Mouse (Mus musculus) testis, postnatal 10 days (tissue): ENCODE data around the gene Thbs3.

Experiments
- DNase-seq: peaks from one replicate; pipeline ENCODE4 v3.0.0; 2021; ENCODE audit warnings: low spot score

Gene Thbs3

DNA sequence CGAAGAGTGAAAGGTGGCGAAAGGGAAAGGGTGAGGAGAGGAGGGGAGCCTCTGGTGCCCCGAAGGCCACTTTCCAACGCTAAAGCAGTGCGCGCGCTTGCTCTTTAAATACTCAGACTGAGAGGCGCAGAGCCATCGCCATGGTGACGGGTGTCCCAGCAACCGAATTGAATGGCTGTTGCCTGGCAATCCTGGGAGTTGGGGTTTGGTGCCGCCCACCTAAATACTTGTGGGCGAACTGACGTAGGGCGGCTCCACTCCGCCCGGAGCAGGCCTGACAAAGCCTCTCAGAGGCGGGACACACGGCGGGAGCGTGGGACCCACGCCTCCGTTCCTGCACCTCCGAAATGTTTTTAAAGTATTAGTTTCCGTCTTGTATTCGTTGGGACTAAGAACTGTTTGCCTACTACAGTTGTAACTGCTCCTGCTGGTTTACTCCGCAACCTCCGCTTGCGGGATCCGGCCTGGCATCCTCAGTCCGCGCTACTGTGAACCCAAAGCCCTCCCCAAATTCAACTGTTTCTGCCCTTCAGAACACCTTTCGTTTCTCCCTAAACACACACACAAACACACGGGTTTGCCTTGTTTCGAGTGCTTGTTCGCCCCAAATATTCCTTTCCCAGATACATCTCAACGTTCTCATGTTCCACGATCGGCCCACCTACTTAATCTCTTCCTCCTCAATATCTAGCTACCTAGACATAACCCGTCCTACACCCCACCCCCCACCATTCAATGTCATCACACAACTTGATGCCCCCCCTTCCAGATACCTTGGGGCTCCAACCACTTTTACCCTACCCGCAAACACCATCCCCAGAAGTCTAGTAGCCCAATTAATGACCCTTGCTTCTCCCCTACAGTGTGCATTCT is 12.6 kb downstream of the Thbs3 start:
- DNase-seq = peak; percentile 88

DNA sequence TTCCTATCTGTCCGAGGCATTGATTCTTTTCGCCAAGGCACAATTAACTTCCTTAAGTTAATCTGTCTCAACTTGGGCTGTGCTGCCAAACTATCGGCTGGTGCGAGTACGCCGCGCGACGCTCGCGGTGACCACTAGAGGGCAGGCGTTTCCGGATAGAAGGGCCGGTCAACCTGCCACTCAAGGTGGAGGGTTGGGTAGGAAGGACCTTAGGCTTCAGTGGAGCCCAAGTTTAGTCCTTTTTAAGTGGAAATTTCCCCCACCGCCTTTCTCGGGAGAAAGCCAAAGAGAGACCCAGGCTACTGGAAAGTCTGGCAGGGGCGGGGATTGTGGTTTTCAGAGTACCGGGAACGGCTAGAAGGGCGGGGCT is 13.2 kb downstream of the Thbs3 start:
- DNase-seq = peak; percentile 93

DNA sequence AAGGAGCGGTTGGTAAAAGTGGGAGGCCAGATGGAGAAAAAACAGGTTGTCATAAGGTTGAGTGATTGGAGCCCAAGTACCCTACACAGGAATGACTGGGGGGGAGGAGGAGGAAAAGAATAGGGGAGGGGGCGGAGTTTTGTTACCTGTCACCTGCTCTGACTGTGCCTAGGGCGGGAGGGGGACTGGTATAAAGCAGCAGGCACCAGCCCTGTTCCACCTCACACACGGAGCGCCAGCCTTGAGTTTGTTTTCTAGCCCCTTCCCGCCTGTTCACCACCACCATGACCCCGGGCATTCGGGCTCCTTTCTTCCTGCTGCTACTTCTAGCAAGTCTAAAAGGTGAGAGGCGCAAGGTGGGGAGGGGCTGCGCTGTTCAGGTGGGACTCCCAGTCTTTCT is 13.9 kb downstream of the Thbs3 start, which contains the start of gene Muc1:
Gene Muc1 (plus strand): TSS at position 222 of the 400 bp plus-strand sequence.
- DNase-seq = no peak

DNA sequence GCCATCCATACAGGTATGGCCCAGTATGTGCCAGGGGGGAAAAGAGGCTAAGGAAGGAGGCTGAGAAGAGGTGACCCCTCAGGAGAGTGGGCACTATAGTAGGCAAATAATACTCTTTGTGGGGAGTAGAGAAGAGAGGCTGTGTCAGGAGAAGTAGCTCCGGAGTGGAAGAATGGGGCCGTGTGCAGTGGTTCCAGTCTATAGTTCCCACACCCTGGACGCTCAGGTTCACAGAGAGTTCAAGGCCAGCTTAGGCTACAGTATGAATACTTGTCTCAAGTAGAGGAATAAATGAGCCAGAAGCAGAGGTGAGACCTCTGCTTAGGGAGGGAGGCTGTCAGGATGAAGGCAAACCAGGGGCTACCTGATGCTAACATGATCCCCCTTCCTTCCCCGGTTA is 14.3 kb downstream of the Thbs3 start:
- DNase-seq = no peak

DNA sequence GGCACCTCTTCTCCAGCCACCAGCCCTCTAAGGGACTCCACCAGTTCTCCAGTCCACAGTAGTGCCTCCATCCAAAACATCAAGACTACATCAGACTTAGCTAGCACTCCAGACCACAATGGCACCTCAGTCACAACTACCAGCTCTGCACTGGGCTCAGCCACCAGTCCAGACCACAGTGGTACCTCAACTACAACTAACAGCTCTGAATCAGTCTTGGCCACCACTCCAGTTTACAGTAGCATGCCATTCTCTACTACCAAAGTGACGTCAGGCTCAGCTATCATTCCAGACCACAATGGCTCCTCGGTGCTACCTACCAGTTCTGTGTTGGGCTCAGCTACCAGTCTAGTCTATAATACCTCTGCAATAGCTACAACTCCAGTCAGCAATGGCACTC is 15.6 kb downstream of the Thbs3 start:
- DNase-seq = no peak

DNA sequence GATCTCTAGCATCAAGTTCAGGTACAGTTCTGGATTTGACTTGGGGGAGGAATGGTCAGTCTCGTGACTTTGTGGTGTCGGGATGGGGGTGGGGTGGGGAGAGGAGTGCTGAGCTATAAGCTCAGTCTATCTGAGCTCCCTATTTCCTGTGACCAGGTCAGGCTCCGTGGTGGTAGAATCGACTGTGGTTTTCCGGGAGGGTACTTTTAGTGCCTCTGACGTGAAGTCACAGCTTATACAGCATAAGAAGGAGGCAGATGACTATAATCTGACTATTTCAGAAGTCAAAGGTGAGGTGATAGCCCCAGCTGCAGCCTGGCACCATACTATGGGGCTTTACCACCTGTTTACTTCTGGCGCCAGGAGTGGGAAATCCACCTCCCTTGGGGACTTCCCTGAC is 16.4 kb downstream of the Thbs3 start:
- no peak for DNase-seq

DNA sequence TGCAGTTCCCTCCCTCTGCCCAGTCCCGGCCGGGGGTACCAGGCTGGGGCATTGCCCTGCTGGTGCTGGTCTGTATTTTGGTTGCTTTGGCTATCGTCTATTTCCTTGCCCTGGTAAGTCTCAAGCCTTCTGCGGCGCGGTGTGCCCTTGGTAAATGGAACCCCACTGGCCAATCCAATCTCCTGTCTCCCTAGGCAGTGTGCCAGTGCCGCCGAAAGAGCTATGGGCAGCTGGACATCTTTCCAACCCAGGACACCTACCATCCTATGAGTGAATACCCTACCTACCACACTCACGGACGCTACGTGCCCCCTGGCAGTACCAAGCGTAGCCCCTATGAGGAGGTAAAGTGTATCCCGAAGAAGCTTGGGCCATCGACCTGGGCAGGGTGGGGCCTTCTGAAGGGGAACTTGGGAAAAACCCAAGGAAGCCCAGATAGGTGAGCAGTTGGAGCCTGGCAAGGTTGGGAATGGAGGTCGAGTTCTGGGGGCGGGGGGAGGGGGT is 16.8 kb downstream of the Thbs3 start:
- DNase-seq = no peak

DNA sequence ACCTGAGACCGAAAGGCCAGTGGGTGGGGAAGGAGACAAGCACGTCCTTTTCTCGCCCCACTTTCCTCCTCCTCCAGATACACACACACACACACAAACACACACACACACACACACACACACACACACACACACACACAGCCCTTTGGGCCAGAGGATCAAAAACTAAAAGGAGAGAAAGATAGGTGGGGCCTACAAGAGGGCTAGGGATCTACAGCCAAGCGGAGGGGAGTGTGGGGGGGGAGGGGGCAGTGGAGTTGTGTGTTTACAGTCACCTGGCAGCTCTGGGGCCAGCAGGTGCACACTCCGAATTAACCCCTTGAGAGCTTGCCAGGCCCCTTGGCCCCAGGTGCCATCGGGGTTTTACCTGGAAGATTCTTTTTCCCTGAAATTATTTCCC is 17.6 kb downstream of the Thbs3 start:
- no peak for DNase-seq

DNA sequence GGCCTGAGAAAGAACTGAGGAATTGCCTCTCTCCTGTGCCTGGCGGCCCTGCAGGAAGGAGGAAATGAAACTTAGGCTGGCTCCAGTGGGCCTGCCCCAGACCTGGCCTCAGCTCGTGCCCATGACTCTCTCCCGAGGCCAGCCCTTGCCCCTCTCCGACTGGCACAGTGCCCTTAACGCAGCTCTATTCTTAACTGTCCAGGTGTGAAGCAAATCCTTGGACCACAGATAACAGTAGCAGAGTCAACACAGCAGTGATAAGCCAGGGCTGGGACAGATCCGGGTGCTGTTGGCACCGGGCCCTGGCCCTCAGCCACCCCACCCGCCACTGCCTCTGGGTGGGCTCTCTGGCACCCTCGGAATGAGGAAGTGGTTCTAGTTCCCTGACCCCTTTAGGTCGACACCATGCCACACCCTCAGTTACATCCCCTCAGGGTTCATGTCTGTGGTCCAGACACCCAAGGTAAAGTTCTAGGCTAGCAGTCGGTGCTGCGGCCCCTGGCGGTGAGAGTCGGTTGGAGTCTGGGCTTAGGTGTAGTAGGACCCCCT is 18.7 kb downstream of the Thbs3 start:
- no peak for DNase-seq

DNA sequence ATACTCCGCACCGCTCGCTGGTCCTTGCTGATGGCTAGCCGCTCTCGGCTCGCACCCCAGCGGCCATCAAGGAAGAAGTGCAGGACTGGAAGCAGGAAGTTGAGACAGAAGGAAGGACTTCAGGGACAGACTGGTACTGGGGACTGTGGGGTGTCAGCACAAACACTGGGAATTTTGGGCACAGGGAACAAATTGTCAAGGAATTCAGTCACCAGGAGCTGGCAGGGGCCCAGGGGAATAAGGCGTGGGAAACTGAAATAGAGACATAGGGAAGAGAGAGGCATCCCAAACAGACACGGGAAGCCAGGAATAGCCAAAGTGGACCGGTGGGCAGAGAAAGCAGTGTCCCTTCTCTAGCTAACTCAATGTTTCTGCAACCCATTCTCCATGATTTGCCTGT is 21.5 kb downstream of the Thbs3 start:
- DNase-seq = peak; percentile 39

DNA sequence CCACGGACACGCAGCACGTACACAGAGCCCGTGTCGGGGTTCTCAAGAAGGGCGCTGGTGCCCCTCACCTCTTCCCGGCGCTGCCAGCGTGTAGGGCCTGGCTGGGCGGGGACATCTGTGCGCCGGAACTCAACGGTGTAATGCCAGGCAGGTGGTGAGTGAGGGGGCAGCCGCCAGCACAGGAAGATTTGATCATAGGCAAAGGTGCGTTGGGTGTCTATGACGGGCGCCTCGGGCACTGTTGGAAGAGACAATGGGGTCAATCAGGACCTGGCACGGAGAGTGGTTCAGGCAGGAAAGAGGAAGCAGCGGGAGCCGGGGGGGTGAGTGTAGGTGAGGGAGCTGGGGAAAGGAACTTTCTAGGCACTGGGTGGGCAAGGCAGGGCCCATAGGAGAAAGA is 22.7 kb downstream of the Thbs3 start:
- peak; percentile 42 for DNase-seq

DNA sequence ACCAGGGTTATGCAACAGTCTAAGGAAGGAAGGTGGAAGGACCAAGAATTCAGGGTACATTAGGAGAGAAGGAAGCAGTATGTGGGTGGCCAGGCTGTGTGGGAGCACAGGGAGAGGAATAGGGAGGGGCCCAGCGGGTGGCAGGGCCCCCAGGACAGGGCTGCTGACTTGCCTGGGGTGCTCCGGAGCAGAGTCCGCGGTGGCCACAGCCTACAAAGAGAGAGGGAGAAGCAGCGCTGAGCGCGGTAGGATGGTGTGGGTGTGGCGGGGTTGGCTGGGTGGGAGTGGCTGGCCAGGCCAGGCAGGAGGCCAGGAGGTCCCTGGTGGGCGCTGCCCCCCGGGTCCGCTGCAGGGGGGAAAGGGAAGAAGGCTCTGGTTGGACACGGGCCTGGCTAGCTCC is 23.5 kb downstream of the Thbs3 start:
- peak; percentile 46 for DNase-seq

DNA sequence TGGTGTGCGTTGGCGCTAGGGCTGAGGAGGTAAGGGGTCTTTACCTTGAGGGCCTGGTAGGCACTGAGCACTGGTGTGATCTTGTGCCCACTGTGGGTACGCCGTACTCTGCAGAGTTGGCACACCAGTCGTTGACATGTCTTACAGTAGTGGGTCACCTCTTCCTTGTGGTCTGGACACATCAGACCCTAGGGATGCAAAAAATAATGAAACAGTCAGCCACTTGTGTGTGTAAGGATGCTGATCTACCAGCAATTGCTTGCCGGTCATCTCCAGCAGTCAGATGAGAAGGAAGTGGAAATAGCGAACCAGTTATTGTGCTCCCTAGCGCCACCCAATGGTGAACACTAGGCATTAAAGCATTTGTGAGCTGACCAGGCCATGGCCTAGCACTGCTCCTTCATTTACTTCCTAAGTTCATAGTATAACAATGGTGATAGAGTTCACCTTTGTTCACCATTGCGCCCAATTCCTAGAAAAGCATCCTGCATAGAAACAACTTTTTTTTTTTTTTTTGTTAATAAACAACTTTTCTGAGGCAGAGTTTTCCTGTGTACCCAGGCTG is 27.4 kb downstream of the Thbs3 start:
- DNase-seq = peak; percentile 82

DNA sequence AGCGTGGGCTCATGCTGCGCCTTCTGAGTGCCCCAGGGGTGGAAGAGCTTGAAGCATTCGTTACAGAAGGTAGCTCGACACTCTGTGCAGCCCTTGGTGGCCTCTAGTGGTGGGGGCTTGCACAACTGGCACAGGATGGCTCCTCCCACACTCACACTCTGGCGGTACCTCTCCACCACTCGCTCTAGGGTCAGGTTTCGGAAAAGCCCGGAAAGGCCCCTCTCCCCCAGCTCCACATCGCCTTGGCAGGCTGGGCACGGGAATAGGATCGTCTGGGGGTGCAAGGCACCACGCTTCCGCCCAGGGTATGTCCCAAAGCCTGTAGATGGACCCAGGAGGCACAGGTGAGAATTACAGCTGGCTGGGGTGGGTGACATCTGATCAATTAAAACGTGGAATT is 28.6 kb downstream of the Thbs3 start:
- no peak for DNase-seq

DNA sequence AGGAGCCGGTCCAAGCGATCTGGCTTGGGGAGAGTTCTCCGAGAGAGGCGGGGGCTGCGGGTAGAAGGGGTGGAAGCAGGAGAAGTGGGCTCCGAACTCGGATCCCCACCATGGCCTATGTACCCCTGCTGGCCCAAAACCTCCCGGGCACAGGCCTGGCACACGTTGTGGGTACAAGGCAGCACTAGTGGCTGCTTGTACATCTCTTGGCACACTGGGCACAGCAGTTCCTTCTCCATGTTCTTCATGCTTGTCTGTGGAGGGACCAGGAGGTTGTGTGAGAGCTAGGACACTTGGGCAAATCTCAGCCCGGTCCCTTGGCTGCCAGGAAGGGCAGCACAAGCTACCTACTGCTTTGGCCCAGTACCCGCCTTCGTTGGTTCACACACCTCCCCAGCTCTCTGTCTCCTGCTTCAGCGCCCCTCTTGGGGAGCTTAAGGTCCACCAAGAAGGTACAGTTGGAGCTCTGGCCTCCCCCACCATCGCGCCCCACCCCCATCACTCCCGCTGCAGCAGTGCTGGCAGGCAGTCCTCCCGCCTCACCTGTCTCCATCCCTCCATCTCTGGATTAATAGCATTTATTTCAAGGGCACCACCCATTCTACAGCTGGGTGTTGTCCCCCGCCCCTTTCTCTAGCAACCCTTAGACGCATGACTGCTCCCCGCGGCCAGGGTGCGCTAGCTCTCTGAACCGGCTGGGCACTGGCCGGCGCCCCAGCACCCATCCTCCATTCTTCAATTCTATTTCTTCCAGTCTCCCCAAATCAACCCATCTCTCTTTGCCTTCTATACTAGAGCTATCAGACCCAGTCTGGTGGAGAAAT is 29.4 kb downstream of the Thbs3 start:
- DNase-seq = no peak

DNA sequence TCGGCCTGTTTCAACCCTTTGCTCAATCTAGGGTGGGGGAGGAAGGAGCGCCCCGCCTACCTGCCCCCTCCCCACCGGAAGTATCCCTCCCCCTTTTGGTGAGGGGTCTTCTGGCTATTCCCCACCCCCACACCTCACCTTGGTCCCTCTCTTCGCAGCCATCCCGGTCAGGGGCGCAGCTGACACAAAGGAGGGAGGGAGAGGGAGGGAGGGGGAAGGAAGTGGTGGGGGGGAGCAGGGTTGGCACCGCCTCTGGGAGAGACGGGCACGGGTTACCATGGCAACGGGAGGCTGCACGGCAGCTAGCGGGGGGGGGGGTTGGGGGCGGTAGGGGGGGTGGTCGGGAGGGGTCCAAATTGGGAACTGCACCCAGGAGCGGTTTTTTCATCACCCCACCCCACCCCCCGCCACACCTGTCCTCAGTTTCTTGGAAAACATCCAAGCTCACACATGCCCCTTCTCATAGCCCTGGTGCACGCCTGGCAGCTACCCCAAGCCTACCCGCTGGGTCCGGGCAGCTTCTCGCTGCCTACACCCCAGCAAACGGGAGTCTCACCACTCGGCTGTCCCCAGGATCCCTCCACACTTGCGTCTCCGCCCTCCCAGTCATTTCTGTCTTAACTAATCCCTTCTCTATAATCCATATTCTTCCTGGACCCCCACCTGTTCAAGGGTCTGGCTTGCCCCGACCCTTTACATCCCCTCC is 30.2 kb downstream of the Thbs3 start:
- no peak for DNase-seq

DNA sequence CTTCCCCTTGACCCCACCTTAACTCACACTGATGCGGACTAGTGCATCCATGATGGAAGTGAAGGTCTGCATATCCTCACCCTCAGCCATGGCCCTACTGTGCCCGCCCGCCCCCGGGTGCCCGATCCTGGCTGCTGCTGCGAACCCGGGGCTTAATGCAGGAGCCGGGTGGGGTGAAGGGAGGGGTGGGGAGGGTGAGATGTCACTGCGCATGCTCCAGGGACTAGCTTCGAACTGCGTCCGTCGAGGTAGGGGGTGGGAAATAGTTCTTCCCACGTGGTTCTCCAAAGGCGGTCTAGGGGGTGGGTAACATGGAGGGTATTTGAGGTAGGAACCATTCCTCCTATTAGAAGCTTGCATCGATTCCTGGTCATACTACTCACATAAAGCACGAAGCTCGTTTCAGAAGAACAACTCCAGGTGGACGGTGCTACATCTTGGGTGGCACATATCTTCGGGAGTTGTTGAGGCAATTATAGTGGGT is 30.8 kb downstream of the Thbs3 start, which contains the start of gene Krtcap2:
Gene Krtcap2 (plus strand): TSS at position 279 of the 484 bp plus-strand sequence.
- no peak for DNase-seq

DNA sequence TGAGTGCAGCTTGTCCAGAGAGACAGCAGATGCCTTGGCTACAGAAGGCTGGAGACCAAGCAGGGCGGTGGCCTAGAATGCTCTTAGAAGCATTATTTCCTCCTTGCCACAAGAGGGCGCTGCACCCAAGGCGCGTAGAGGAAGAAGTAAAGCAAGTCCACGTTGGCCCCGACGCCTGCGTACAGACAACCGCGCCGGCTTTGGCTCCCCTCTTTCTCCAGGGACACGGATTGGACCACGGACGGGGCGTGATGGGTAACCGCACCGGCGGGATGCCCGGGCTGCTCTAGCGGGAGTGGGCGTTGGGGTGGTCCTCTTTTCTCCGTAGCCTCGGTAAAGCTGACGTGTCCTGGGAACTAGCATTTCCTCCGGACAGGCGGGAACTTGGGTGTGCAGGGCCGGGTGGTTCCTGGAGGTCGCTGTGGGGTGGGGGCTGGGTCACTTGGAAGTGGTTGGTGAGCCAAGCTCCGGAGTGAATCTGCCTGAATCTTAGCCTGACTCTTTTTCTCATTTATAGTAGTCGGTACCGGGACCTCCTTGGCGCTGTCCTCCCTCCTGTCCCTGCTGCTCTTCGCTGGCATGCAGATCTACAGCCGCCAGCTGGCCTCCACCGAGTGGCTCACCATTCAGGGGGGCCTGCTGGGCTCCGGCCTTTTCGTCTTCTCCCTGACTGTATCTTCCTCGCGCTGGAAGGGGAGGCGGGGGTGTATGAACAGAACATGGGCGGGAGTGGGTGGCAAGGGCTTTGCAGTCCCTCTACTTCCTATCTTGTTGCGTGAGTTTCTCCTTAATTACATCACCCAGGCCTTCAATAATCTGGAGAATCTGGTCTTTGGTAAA is 31.5 kb downstream of the Thbs3 start, which contains the start of gene Trim46:
Gene Trim46 (minus strand): TSS at position 49 of the 840 bp plus-strand sequence.
- DNase-seq = peak; percentile 90

DNA sequence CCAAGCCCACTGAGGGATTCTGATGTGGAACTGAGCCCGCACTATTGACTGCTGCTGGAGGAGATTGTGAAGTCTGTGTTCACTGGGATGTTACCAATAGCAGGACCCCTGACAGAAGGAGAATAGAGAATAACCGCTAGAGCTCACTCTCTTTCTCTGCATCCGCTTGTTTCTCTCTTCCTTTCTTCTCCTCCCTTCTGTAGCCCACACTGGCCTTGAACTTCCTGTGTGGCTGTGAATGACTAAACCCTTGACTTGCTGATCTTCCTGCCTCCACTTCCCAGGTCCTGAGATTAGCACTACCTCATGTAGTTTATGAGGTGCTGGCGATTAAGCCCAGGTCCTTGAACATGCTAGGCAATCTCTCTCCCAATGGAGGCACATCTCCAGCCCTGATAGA is 32.5 kb downstream of the Thbs3 start:
- DNase-seq = no peak

DNA sequence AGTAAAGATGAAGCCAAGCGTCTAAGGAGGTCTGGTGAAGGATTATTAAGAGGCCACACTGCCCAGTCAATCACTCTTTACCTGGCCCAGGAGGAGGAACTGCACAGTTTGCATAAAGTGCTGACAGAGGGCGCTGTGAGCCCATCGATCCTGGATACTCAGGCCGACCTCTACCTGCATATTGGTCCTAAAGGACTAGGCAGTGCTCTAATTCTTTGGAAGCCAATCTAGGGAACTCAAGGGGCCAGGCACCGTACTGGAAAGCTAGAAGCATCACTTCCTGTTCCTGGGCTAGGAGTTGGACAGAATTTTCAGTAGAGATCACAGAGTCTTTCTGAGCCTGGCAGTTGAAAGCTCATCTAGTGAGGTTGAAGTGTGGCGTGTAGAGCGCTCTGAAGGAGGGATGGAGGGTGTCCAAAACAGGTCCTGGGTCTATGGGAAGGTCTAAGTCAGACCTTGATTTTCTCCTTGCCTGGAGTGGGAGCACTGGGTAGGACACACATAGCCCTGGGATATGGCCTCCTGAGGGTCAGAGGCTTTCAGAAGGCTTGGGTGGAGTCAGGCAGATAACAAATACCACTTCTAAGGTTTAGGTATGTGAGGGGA is 35.6 kb downstream of the Thbs3 start:
- DNase-seq = peak; percentile 65
